Mouse (Mus musculus): Measurements from ENCODE around the gene Nova2.

Nova2 gene

GRCm38 (mm10) chr7:18925162-18925938, at the start of gene Nova2:
Gene Nova2 (plus strand): TSS chr7:18925888.
- in situ Hi-C loops (cut with MboI, MseI) = no loop called here

- in situ Hi-C loops (cut with MboI, MseI) = no loop called here
These were observed 47.0 kb upstream of the Nova2 start for GRCm38 (mm10) chr7:18878691-18879090.

GRCm38 (mm10) chr7:18883991-18884744, 41.5 kb upstream of the Nova2 start:
- in situ Hi-C loops (cut with MboI, MseI) = no loop called here

- in situ Hi-C loops (cut with MboI, MseI) = no loop called here
These were observed 40.8 kb upstream of the Nova2 start for GRCm38 (mm10) chr7:18884745-18885422.

GRCm38 (mm10) chr7:18886963-18887362, 38.7 kb upstream of the Nova2 start:
- in situ Hi-C loops (cut with MboI, MseI) = no loop called here

GRCm38 (mm10) chr7:18890848-18891247, 34.8 kb upstream of the Nova2 start:
- in situ Hi-C loops (cut with MboI, MseI) = no loop called here

- in situ Hi-C loops (cut with MboI, MseI) = no loop called here
These were observed 33.7 kb upstream of the Nova2 start for GRCm38 (mm10) chr7:18891872-18892599.

GRCm38 (mm10) chr7:18893009-18893408, 32.7 kb upstream of the Nova2 start:
- in situ Hi-C loops (cut with MboI, MseI) = no loop called here

GRCm38 (mm10) chr7:18893651-18894430, 31.8 kb upstream of the Nova2 start:
- in situ Hi-C loops (cut with MboI, MseI) = no loop called here

- in situ Hi-C loops (cut with MboI, MseI) = no loop called here
These were observed 29.2 kb upstream of the Nova2 start for GRCm38 (mm10) chr7:18896536-18896935.

- in situ Hi-C loops (cut with MboI, MseI) = no loop called here
These were observed 25.2 kb upstream of the Nova2 start for GRCm38 (mm10) chr7:18900513-18900912.

- in situ Hi-C loops (cut with MboI, MseI) = no loop called here
These were observed 23.2 kb upstream of the Nova2 start for GRCm38 (mm10) chr7:18902486-18902885.

- in situ Hi-C loops (cut with MboI, MseI) = no loop called here
These were observed 20.7 kb upstream of the Nova2 start for GRCm38 (mm10) chr7:18904971-18905370.

- in situ Hi-C loops (cut with MboI, MseI) = loop anchor here (5.0 kb wide), 1 partner anchor 183 kb away; the partner anchor contains the start of gene Six5
These were observed 15.9 kb upstream of the Nova2 start for GRCm38 (mm10) chr7:18909797-18910196.

- in situ Hi-C loops (cut with MboI, MseI) = loop anchor here (5.0 kb wide), 1 partner anchor 182 kb away; the partner anchor contains the start of gene Six5
These were observed 15.4 kb upstream of the Nova2 start, which contains the start of gene Ccdc61 for GRCm38 (mm10) chr7:18910241-18910831. Gene Ccdc61 (minus strand): TSS chr7:18910415.

- in situ Hi-C loops (cut with MboI, MseI) = no loop called here
These were observed 9.4 kb upstream of the Nova2 start for GRCm38 (mm10) chr7:18916254-18916653.

- in situ Hi-C loops (cut with MboI, MseI) = no loop called here
These were observed 7.8 kb upstream of the Nova2 start for GRCm38 (mm10) chr7:18917931-18918330.

- in situ Hi-C loops (cut with MboI, MseI) = no loop called here
These were observed 4.6 kb upstream of the Nova2 start for GRCm38 (mm10) chr7:18921069-18921468.

GRCm38 (mm10) chr7:18922807-18923206, 2.9 kb upstream of the Nova2 start:
- in situ Hi-C loops (cut with MboI, MseI) = no loop called here

GRCm38 (mm10) chr7:18923267-18923666, 2.4 kb upstream of the Nova2 start:
- in situ Hi-C loops (cut with MboI, MseI) = no loop called here
